Mouse (Mus musculus): ENCODE measurements around the gene Doc2b. TPM values are rescaled to one million over a fixed set of nuclear protein-coding genes. Genes with fewer than 3 reads are reported as not detected.

Doc2b gene
- 10 to 100 TPM; 14.7 to 25.3 TPM for total RNA-seq (2021)

GRCm38 (mm10) chr11:75796029-75796445 is at the start of gene Doc2b:
TSS of gene Doc2b (minus strand) at chr11:75796049.
- DNase-seq (ENCODE audit: low spot score in 2 of 2), result peak; percentile 62 to 82
- intact Hi-C loops (cut with DNase I), result loop anchor here (5.0 kb wide), 1 partner anchor 171 kb away; no protein-coding TSS in a partner anchor

DNA sequence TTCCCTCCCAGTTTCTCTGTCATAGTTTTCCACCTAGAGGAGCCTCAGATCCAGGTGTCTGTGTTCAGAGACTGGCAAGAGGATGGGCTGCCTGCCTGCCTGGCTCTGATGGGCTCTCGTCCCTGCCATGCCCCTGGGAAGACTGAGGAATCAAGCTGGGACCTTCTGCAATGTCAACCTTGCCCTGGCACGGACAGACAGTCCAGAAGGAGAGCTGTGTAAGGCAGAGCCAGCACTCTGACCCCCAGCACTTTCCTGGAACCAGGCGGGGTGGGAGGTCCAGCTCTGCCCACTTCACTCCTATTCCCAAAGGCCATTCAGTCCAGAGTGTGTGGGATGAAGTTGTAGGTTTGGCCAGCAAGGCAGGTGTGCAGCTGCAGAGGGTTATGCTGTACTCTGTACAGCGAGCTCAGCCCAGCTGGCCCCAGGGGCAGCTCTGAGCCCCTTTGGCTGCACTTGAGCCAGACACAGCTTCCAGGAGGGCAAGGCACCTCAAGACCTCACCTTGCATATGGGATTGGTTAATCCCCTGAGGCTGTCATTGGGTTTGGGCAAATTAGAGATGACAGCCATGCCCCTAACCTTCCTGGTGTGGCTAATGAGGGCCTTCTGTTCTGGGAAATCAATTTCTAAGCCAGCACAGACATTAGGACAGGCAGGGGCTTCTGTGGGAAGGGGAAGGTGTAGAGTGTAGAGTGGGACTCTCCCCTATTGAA is 47.2 kb upstream of the Doc2b start:
- intact Hi-C loops (cut with DNase I), result no loop called here
- no peak for DNase-seq (ENCODE audit: low spot score in 2 of 2)

- intact Hi-C loops (cut with DNase I), result no loop called here
Observed at GRCm38 (mm10) chr11:75841503-75841902, 45.7 kb upstream of the Doc2b start.

DNA sequence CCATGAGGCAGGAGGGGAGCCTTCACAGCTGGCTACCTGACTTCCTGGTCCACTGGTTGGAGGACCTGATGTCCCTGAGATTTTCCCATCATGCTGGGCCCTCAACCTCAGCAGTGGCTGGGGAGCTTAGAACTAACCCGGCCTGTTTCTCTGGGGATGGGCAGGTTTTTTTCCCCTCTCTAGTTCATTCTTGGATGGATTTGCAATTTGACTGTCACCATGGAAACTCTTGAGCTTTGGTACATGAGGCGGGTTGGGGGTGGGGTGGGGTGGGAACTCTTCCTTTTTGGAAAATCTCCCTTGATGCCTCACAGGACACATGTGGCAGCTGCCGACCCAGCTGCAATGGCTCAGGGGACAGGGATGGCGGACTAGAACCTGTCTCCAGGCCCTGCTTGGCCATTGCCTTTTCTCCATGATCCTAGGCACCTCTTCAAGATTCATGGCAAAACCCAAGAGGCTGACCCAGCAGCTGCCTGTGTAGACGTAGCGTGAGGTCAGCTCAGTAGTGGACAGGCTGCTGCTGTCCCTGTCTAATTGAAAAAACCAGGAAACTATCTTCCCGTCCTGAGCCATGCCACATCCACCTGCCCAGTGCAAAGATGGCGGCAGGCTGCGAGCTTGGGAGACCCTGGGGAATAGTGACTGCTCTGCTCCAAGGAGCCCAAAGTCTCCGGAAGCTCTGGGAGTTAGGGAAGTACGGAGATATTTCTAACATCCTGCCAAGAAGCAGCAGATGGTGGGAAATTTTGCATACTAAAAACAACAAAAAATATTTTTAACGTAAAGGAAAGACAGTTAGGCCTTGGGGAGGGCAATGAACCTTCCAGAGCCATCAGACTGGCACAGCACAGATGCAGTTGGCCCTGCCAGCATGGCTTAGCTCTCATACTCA is 43.9 kb upstream of the Doc2b start:
- intact Hi-C loops (cut with DNase I), result no loop called here

More at GRCm38 (mm10) chr11:75841503-75841902, 45.7 kb upstream of the Doc2b start:
- no peak for DNase-seq (ENCODE audit: low spot score in 2 of 2)

GRCm38 (mm10) chr11:75838861-75839426 is 43.1 kb upstream of the Doc2b start:
- DNase-seq (ENCODE audit: low spot score in 2 of 2), result no peak
- intact Hi-C loops (cut with DNase I), result no loop called here

More for the DNA sequence above, 43.9 kb upstream of the Doc2b start:
- no peak for DNase-seq (ENCODE audit: low spot score in 2 of 2)

GRCm38 (mm10) chr11:75836240-75836610 is 40.4 kb upstream of the Doc2b start:
- no peak for DNase-seq (ENCODE audit: low spot score in 2 of 2)
- intact Hi-C loops (cut with DNase I), result no loop called here

GRCm38 (mm10) chr11:75835587-75836239 is 39.9 kb upstream of the Doc2b start:
- no peak for DNase-seq (ENCODE audit: low spot score in 2 of 2)
- intact Hi-C loops (cut with DNase I), result no loop called here

- intact Hi-C loops (cut with DNase I), result no loop called here
- DNase-seq (ENCODE audit: low spot score in 2 of 2), result no peak
Observed at GRCm38 (mm10) chr11:75833081-75833480, 37.2 kb upstream of the Doc2b start.

DNA sequence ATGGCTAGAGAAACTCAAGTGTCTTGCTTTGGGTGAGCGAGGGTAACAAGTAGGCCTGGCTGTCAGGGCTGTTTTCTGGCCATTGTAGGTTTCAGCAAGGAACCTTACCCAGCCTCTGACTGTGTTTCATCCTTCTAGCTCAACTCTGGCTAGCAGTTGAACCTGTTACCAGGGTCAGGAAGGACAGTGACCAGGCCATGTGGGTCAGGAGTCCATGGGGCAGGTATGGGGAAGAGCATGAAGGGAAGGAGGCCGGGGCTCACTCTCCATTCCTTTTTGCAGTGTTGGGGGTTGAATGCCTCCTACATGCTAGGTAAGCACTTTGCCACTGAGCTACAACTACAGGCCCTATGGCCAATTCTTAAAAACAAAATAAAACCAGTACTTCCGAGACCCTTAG is 34.5 kb upstream of the Doc2b start:
- intact Hi-C loops (cut with DNase I), result no loop called here
- DNase-seq (ENCODE audit: low spot score in 2 of 2), result no peak

- DNase-seq (ENCODE audit: low spot score in 2 of 2), result no peak
- intact Hi-C loops (cut with DNase I), result no loop called here
Observed at GRCm38 (mm10) chr11:75827414-75827813, 31.6 kb upstream of the Doc2b start.

DNA sequence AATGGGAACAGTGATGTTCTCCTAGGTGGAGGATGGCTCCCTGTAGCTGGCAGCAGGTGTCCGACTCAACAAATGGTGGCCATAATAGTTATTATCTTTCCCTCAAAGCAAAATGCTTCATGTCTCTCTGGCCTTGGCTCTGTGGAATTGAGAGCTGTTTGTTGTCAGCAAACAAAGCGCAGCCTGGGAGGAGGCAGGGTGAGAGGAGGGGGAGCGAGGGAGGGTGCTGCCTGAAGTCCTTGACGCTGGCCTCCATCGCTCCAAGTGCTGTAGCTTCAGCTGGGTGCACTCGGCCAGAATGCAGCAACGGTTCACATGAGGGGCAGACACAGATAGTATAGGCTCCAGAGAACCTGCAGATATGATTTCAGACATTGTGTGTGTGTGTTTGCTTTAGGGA is 27.7 kb upstream of the Doc2b start:
- no peak for DNase-seq (ENCODE audit: low spot score in 2 of 2)
- intact Hi-C loops (cut with DNase I), result no loop called here

- no peak for DNase-seq (ENCODE audit: low spot score in 2 of 2)
- intact Hi-C loops (cut with DNase I), result no loop called here
Observed at GRCm38 (mm10) chr11:75813085-75813484, 17.2 kb upstream of the Doc2b start.

- intact Hi-C loops (cut with DNase I), result no loop called here
- peak; percentile 19 to 39 for DNase-seq (ENCODE audit: low spot score in 2 of 2)
Observed at GRCm38 (mm10) chr11:75811900-75812299, 16.1 kb upstream of the Doc2b start.

DNA sequence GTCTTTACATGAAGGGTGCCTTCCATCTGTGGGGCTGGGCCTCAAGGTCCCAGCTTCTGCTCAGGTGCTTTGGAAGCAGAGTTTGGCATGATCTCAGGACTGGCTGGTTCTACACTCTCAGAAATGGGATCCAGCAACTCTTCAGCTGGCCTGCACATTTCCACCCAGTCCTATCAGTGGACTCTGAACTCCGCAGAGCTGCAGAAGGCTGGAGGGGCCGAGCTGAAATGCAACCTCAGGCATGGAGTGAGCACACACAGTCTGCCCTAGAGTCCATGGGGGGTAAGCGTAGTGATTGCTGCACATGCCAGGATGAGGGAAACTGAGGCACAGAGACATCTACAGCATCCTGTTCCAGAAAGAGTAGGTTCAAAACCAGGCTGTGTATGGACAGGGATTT is 14.7 kb upstream of the Doc2b start:
- DNase-seq (ENCODE audit: low spot score in 2 of 2), result no peak
- intact Hi-C loops (cut with DNase I), result no loop called here

GRCm38 (mm10) chr11:75807486-75807885 is 11.6 kb upstream of the Doc2b start:
- DNase-seq (ENCODE audit: low spot score in 2 of 2), result no peak
- intact Hi-C loops (cut with DNase I), result no loop called here

DNA sequence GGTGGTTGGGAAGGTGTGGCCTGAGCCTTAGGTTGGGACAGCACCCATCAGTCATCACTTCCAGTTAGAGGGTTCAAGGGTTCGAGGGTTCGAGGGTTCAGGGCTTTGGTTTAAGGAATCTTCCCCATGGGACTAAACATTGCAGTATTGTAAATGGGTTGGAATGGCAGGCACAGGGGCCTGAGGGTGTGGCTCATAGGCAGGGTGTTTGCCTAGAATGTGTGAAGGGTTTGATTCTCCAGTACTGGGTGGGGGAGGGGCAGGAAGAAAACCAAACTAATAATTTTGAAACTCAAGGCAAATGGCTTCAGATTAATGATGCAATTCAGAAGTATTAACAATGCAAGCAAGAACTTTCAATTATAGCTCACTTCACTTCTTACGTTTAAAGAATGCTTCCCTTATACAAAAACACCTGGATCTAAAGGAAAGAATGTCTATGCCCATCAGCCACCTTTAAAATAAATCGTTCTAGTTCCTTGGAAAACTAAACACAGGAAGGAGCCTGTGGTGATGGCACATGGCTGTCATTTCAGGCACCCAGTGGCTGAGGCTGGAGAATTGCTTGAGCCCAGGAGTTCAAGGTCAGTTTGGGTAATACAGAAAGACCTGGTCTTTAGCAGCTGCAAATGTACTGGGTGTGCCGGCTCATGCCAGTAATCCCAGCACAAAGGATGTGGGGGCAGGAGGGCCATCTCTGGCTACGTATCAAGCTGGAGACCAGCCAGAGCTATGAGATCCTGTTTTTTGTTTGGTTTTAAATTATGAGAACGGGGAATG is 6.1 kb upstream of the Doc2b start:
- DNase-seq (ENCODE audit: low spot score in 2 of 2), result no peak
- intact Hi-C loops (cut with DNase I), result no loop called here

DNA sequence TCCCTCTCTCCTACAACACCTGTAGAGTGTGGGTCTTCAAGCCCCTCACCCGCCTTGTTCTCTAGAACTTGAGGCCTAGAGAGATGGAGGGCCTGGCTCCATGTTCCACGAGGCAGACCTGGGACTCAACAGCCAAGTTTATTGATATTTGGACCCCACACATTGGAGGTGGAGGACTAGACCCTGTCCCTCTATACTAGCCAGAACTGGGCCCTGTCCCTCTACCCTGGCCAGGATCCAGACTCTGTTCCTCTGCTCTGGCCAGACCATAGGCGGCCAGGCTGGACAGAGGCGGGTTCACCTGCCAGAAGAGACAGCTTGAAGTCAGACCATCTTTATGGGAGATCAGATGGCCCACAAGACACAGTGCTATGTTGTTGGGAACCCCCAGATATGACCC is 5.5 kb upstream of the Doc2b start:
- DNase-seq (ENCODE audit: low spot score in 2 of 2), result no peak
- intact Hi-C loops (cut with DNase I), result no loop called here

DNA sequence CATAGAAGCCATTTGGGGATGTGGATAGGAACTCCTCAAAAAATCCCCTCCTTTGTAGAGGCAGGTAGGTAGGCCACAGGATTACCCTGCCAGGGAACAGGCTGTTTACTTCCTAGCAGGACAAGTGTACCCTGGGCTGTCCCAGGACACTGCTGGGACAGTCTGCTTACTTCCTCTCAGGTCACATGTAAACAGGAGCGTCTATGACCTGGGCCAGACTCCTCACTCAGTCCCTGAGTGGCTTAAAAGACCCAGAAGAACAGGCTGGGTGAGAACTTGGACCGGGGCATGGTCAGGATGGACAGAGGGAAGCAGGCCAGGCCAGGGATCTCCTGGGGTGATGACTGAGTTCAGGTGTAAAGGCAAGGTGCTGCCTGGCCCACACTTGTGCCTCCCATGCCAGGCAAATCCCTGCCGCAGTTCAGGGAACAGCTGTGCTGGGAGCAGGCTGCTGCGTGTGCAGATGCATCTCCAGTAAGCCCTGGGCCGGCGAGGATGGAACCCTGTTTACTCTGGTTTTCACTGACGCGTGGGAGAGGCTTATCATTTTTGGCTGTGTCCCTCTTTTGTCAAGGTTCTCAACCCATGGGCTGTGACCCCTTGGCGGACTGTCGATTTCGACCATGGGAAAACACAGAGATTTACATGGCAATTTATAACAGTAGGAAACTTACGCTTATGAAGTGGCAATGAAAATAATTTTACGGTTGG is 842 bp upstream of the Doc2b start:
- intact Hi-C loops (cut with DNase I), result loop anchor here (5.0 kb wide), 1 partner anchor 171 kb away; no protein-coding TSS in a partner anchor
- DNase-seq (ENCODE audit: low spot score in 2 of 2), result no peak

- intact Hi-C loops (cut with DNase I), result loop anchor here (5.0 kb wide), 1 partner anchor 172 kb away; no protein-coding TSS in a partner anchor
Observed at GRCm38 (mm10) chr11:75795321-75795636, 570 bp downstream of the Doc2b start.

More at GRCm38 (mm10) chr11:75795321-75795636, 570 bp downstream of the Doc2b start:
- no peak for DNase-seq (ENCODE audit: low spot score in 2 of 2)
